Mouse (Mus musculus) MEL (cell line): Measurements from ENCODE around the gene Zfp764. TPM values are rescaled to one million over a fixed set of nuclear protein-coding genes. Genes with fewer than 3 reads are reported as not detected.

Source experiments
- DNase-seq: peaks from one replicate; pipeline ENCODE4 v3.0.0; 2011; ENCODE audit warnings: low read depth, low spot score
- H3K27ac ChIP-seq: 2 replicates; pipeline ENCODE4 v1.5.1; 2012; ENCODE audit warnings: low read depth, mild to moderate bottlenecking, control low read depth, low read length, moderate library complexity; ENCODE audit not compliant: control insufficient read depth
- H3K27me3 ChIP-seq, 2 experiments: fragments of 150-350 bp in 1 of 2; sonication (generic) in 1 of 2; 2 replicates each; pipeline ENCODE4 v1.6.1; 2012; ENCODE audit warnings: low read length in 2 of 2, mild to moderate bottlenecking in 2 of 2, improper control_type of control experiment in 1 of 2, moderate library complexity in 1 of 2; ENCODE audit not compliant: insufficient read depth in 2 of 2, control insufficient read depth in 1 of 2
- H3K36me3 ChIP-seq, 2 experiments: 2 replicates each; pipeline ENCODE4 v1.6.1; 2012 to 2014; ENCODE audit warnings: low read length in 2 of 2, improper control_type of control experiment in 1 of 2, inconsistent platforms in 1 of 2, mild to moderate bottlenecking in 1 of 2; ENCODE audit not compliant: insufficient read depth in 2 of 2, control insufficient read depth in 1 of 2
- H3K4me1 ChIP-seq, 2 experiments: fragments of 150-350 bp in 1 of 2; sonication (generic) in 1 of 2; 2 replicates each; pipeline ENCODE4 v1.6.1; 2012; ENCODE audit warnings: low read length in 2 of 2, improper control_type of control experiment in 1 of 2, mild to moderate bottlenecking in 1 of 2; ENCODE audit not compliant: insufficient read depth in 2 of 2, control insufficient read depth in 1 of 2
- H3K4me3 ChIP-seq, 2 experiments: fragments of 150-350 bp in 1 of 2; sonication (generic) in 1 of 2; 2 replicates each; pipeline ENCODE4 v1.5.1; 2012; ENCODE audit warnings: low read depth in 2 of 2, low read length in 2 of 2, mild to moderate bottlenecking in 2 of 2, moderate library complexity in 2 of 2, control low read depth in 1 of 2, improper control_type of control experiment in 1 of 2; ENCODE audit not compliant: control insufficient read depth in 1 of 2, insufficient read depth in 1 of 2
- H3K79me2 ChIP-seq: 2 replicates; pipeline ENCODE4 v1.6.1; 2012; ENCODE audit warnings: mild to moderate bottlenecking, low read length, moderate library complexity; ENCODE audit not compliant: control insufficient read depth, poor library complexity, insufficient read depth
- H3K9ac ChIP-seq: 2 replicates; pipeline ENCODE4 v1.6.1; 2012; ENCODE audit warnings: low read depth, mild to moderate bottlenecking, control low read depth, low read length, moderate library complexity; ENCODE audit not compliant: control insufficient read depth, poor library complexity, severe bottlenecking
- H3K9me3 ChIP-seq: fragments of 150-350 bp; sonication (generic); replicated peaks from 2 replicates; pipeline ENCODE4 v1.6.1; 2012; ENCODE audit warnings: mild to moderate bottlenecking, low read length, improper control_type of control experiment, moderate library complexity; ENCODE audit not compliant: insufficient read depth
- ELF1 ChIP-seq: IDR thresholded peaks from 2 replicates; pipeline ENCODE4 v1.6.1; 2014; ENCODE audit warnings: low read depth, mild to moderate bottlenecking, inconsistent platforms, low read length, improper control_type of control experiment, moderate library complexity
- ETS1 ChIP-seq: IDR thresholded peaks from 2 replicates; pipeline ENCODE4 v1.6.1; 2012; ENCODE audit warnings: low read depth, mild to moderate bottlenecking, inconsistent platforms, low read length, improper control_type of control experiment, moderate library complexity
- GATA1 ChIP-seq: IDR thresholded peaks from 2 replicates; pipeline ENCODE4 v1.6.1; 2011; ENCODE audit warnings: low read depth, low read length, improper control_type of control experiment
- HCFC1 ChIP-seq: IDR thresholded peaks from 2 replicates; pipeline ENCODE4 v1.6.1; 2012; ENCODE audit warnings: low read depth, mild to moderate bottlenecking, inconsistent platforms, low read length, improper control_type of control experiment, moderate library complexity
- RAD21 ChIP-seq: IDR thresholded peaks from 2 replicates; pipeline ENCODE4 v1.6.1; 2011; ENCODE audit warnings: mild to moderate bottlenecking, low read depth, low read length, improper control_type of control experiment
- TAL1 ChIP-seq: IDR thresholded peaks from 2 replicates; pipeline ENCODE4 v1.6.1; 2012; ENCODE audit warnings: mild to moderate bottlenecking, inconsistent platforms, low read length, moderate library complexity, mixed read lengths
- ZKSCAN1 ChIP-seq: IDR thresholded peaks from 2 replicates; pipeline ENCODE4 v1.6.1; 2012; ENCODE audit warnings: low read depth, mild to moderate bottlenecking, inconsistent platforms, low read length, improper control_type of control experiment, moderate library complexity
- ZMIZ1 ChIP-seq: IDR thresholded peaks from 2 replicates; pipeline ENCODE4 v1.6.1; 2012; ENCODE audit warnings: low read depth, mild to moderate bottlenecking, inconsistent platforms, low read length, improper control_type of control experiment, moderate library complexity
- polyA plus RNA-seq, 2 experiments: library from polyadenylated mRNA; stranded (reverse) in 1 of 2; unstranded in 1 of 2; fragments of >175 nt in 1 of 2; fragments of >200 nt in 1 of 2; gene quantifications; 2 replicates each; pipeline versions ENCODE4 v1.2.1 to v1.2.4; 2012; ENCODE audit warnings: low replicate concordance in 2 of 2, low read depth in 1 of 2; ENCODE audit not compliant: insufficient read length in 2 of 2, insufficient read depth in 1 of 2, missing spikeins in 1 of 2
- total RNA-seq: library from RNA; depleted of rRNA; stranded (reverse); fragments of 300-350 nt; gene quantifications from 2 replicates; pipeline ENCODE4 v1.2.3, GENCODE M21; 2012; rRNA removed

The Zfp764 gene
- total and polyA plus RNA-seq, 3 experiments: 3.1 to 4.1 TPM; not detected in 1

DNA sequence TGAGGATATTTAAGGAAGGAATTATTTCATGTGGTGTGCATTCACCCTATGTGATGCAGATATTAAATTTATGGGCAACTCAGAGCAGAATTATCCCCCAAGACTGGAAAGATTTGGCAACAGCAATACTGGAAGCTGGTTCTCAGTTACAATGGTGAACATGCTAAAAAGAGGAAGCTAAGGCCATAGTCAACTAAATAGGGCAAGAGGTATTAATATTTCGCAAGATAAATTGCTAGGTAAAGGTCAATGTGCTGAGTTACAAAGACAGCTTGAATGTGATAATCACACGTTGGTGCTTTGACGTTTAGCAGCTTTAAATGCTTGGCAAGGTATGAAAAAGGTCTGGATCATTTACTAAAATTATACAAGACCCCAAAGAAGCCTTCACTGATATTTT, 50.8 kb downstream of the Zfp764 start:
- peaks cover 0 to 3% of the 10 kb centered on the region in 2 experiments; a peak in 2 of 4 replicates for H3K36me3 ChIP-seq
- TF ChIP-seq ZMIZ1 (no peak), RAD21 (no peak), ETS1 (no peak), ELF1 (no peak), ZKSCAN1 (no peak), GATA1 (no peak), TAL1 (no peak), HCFC1 (no peak)
- H3K9me3 ChIP-seq: no peaks in the 10 kb centered on the region
- no peak overlapping the region for H3K27ac ChIP-seq
- DNase-seq: no peak
- no peak overlapping the region for H3K4me3 ChIP-seq
- peaks cover 0 to 1% of the 10 kb centered on the region in 2 experiments; a peak in 2 of 4 replicates for H3K27me3 ChIP-seq
- H3K9ac ChIP-seq: no peak overlapping the region
- peaks cover 0 to 5% of the 10 kb centered on the region in 2 experiments; a peak in 1 of 4 replicates for H3K4me1 ChIP-seq
- no peaks in the 10 kb centered on the region for H3K79me2 ChIP-seq

Other genes starting within 250 kb of the Zfp764 start
- 55.6 and 64.8 TPM in 2 replicates for gene Cd2bp2, start 210.8 kb downstream of the Zfp764 start, total RNA-seq
- gene Cd2bp2, start 210.8 kb downstream of the Zfp764 start, polyA plus RNA-seq: 10 to 100 TPM in 1 of 2 experiments, not detected in 1; 56.7 TPM
- 37.4 and 43.3 TPM in 2 replicates for gene Tbc1d10b, start 198.4 kb downstream of the Zfp764 start, total RNA-seq
- 10 to 100 TPM in 1 of 2 experiments, not detected in 1; 70.3 TPM for gene Tbc1d10b, start 198.4 kb downstream of the Zfp764 start, polyA plus RNA-seq
- gene Mylpf, start 197.9 kb downstream of the Zfp764 start, total RNA-seq: 8.3 and 11.2 TPM in 2 replicates
- 1 to 10 TPM in 1 of 2 experiments, not detected in 1; 9.1 TPM for gene Mylpf, start 197.9 kb downstream of the Zfp764 start, polyA plus RNA-seq
- gene Zfp553, start 173.8 kb downstream of the Zfp764 start, total RNA-seq: 13.9 and 14.6 TPM in 2 replicates
- gene Zfp553, start 173.8 kb downstream of the Zfp764 start, polyA plus RNA-seq: 10 to 100 TPM in 1 of 2 experiments, not detected in 1; 19.0 TPM
- gene Sept1, start 173.7 kb downstream of the Zfp764 start, total RNA-seq: 30.6 and 41.3 TPM in 2 replicates
- gene Sept1, start 173.7 kb downstream of the Zfp764 start, polyA plus RNA-seq: 100 to 1,000 TPM in 1 of 2 experiments, not detected in 1; 116 TPM
- gene Zfp771, start 162.5 kb downstream of the Zfp764 start, total RNA-seq: 33.4 and 37.6 TPM in 2 replicates
- gene Zfp771, start 162.5 kb downstream of the Zfp764 start, polyA plus RNA-seq: 10 to 100 TPM in 1 of 2 experiments, not detected in 1; 58.3 TPM
- gene Dctpp1, start 146.1 kb downstream of the Zfp764 start, total RNA-seq: 238 and 253 TPM in 2 replicates
- gene Dctpp1, start 146.1 kb downstream of the Zfp764 start, polyA plus RNA-seq: 100 to 1,000 TPM in 1 of 2 experiments, not detected in 1; 290 TPM
- 177 and 182 TPM in 2 replicates for gene Sephs2, start 132.8 kb downstream of the Zfp764 start, total RNA-seq
- gene Sephs2, start 132.8 kb downstream of the Zfp764 start, polyA plus RNA-seq: 100 to 1,000 TPM in 1 of 2 experiments, not detected in 1; 109 TPM
- gene Itgal, start 110.6 kb downstream of the Zfp764 start, total RNA-seq: 0.92 and 1.3 TPM in 2 replicates
- 1 to 10 TPM in 1 of 2 experiments, not detected in 1; 9.7 TPM for gene Itgal, start 110.6 kb downstream of the Zfp764 start, polyA plus RNA-seq
- 4.3 and 5.4 TPM in 2 replicates for gene Zfp768, start 61.2 kb downstream of the Zfp764 start, total RNA-seq
- 10 to 100 TPM in 1 of 2 experiments, not detected in 1; 12.0 TPM for gene Zfp768, start 61.2 kb downstream of the Zfp764 start, polyA plus RNA-seq
- 6.9 and 7.5 TPM in 2 replicates for gene Zfp747, start 30.8 kb downstream of the Zfp764 start, total RNA-seq
- 1 to 10 TPM in 1 of 2 experiments, not detected in 1; 6.2 TPM for gene Zfp747, start 30.8 kb downstream of the Zfp764 start, polyA plus RNA-seq
- gene 9130019O22Rik, start 19.7 kb downstream of the Zfp764 start, total RNA-seq: 1.4 and 2.1 TPM in 2 replicates
- 1 to 10 TPM in 1 of 2 experiments, not detected in 1; 1.5 TPM for gene 9130019O22Rik, start 19.7 kb downstream of the Zfp764 start, polyA plus RNA-seq
- 2.3 and 2.5 TPM in 2 replicates for gene E430018J23Rik, start 13.2 kb downstream of the Zfp764 start, total RNA-seq
- 1 to 10 TPM in 1 of 2 experiments, not detected in 1; 2.1 TPM for gene E430018J23Rik, start 13.2 kb downstream of the Zfp764 start, polyA plus RNA-seq
- gene Zfp688, start 15.2 kb upstream of the Zfp764 start, total RNA-seq: 8.6 and 11.1 TPM in 2 replicates
- 10 to 100 TPM in 1 of 2 experiments, not detected in 1; 18.1 TPM for gene Zfp688, start 15.2 kb upstream of the Zfp764 start, polyA plus RNA-seq
- gene Zfp689, start 42.3 kb upstream of the Zfp764 start, total RNA-seq: 4.0 and 4.9 TPM in 2 replicates
- 1 to 10 TPM in 1 of 2 experiments, not detected in 1; 7.2 TPM for gene Zfp689, start 42.3 kb upstream of the Zfp764 start, polyA plus RNA-seq
- 10.8 and 11.7 TPM in 2 replicates for gene Prr14, start 52.8 kb upstream of the Zfp764 start, total RNA-seq
- gene Prr14, start 52.8 kb upstream of the Zfp764 start, polyA plus RNA-seq: 10 to 100 TPM in 1 of 2 experiments, not detected in 1; 45.9 TPM
- 7.5 TPM in 2 replicates for gene Fbrs, start 72.4 kb upstream of the Zfp764 start, total RNA-seq
- 10 to 100 TPM in 1 of 2 experiments, not detected in 1; 53.3 TPM for gene Fbrs, start 72.4 kb upstream of the Zfp764 start, polyA plus RNA-seq
- gene Srcap, start 105.2 kb upstream of the Zfp764 start, total RNA-seq: 20.3 and 22.3 TPM in 2 replicates
- gene Srcap, start 105.2 kb upstream of the Zfp764 start, polyA plus RNA-seq: 10 to 100 TPM; 34.3 to 45.1 TPM
- 9.0 and 12.0 TPM in 2 replicates for gene Gm42715, start 112.8 kb upstream of the Zfp764 start, total RNA-seq
- 10 to 100 TPM in 1 of 2 experiments, not detected in 1; 25.4 TPM for gene Gm42715, start 112.8 kb upstream of the Zfp764 start, polyA plus RNA-seq
- not detected in 2 replicates for gene Tmem265, start 154.6 kb upstream of the Zfp764 start, total RNA-seq
- gene Tmem265, start 154.6 kb upstream of the Zfp764 start, polyA plus RNA-seq: not detected
- 22.9 and 23.3 TPM in 2 replicates for gene Phkg2, start 166.5 kb upstream of the Zfp764 start, total RNA-seq
- 10 to 100 TPM in 1 of 2 experiments, not detected in 1; 70.8 TPM for gene Phkg2, start 166.5 kb upstream of the Zfp764 start, polyA plus RNA-seq
- 3.6 and 6.9 TPM in 2 replicates for gene Ccdc189, start 181.8 kb upstream of the Zfp764 start, total RNA-seq
- gene Ccdc189, start 181.8 kb upstream of the Zfp764 start, polyA plus RNA-seq: 1 to 10 TPM in 1 of 2 experiments, not detected in 1; 4.2 TPM
- gene Rnf40, start 181.9 kb upstream of the Zfp764 start, total RNA-seq: 43.8 and 49.5 TPM in 2 replicates
- 10 to 100 TPM in 1 of 2 experiments, not detected in 1; 75.1 TPM for gene Rnf40, start 181.9 kb upstream of the Zfp764 start, polyA plus RNA-seq
- 9.4 and 12.6 TPM in 2 replicates for gene Zfp629, start 209.0 kb upstream of the Zfp764 start, total RNA-seq
- 10 to 100 TPM in 1 of 2 experiments, not detected in 1; 10.8 TPM for gene Zfp629, start 209.0 kb upstream of the Zfp764 start, polyA plus RNA-seq